Mouse (Mus musculus): ENCODE measurements at regions not wholly inside any gene's neighbourhood (a gene's known extent, or its start where the extent isn't known, plus 50 kb on each side); places are given as distances from the start of the nearest gene placed in this dataset.
A peak's percentile ranks its signal among the peaks of the same experiment; 100 is the strongest.

DNA sequence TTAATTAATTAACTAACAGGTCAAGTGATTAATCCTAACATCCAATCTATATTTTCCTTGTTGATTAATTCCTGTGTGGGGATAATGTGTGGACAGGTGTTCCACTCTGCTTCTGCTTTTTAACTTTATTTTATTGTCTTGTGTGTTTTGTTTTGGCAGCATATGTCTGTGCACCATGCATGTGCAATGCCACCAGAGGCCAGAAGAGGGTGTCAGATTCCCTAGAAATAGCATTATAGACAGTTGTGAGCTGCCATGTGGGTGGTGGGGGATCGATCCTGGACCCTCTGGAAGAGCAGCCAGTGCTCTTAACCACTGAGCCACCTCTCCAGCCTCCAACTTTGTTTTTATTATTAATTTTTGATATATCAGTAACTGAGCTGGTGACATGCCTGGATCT is 65.6 kb downstream of the En1 start:
- intact Hi-C loops (cut with DNase I), result no loop called here
- DNase-seq (ENCODE audit: low spot score in 2 of 2), result no peak

DNA sequence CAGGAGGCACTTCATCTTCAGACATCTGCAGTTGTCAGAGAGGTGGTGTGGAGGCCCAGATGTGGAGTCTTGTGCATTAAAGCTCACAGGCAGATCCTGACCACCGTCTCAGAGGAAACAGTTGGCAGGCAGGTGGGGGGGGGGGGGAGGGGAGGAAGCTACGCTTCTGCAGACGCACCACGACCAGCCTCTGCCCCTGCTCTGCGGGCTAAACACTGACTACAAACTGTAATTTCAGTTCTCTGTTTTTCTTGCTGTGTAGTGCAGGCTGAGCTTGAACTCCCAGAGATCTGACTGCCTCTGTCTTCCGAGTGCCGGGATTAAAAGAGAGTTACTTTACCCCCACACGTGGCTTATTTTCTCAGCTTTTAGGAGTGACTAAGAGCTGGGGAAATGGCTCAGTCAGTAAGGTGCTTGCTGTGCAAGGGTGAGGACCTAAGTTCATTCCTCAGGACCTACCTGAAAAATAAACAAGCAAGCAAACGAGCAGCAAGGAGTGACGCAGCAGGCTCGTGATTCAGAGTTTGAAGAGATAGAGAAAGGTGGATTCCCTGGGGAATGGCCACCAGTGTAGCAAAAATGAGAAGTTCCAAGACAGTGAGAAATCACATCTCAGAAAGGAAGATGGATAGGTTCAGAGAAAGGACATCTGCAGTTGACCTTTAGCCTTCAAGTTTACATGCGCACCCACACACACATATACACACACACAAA is 81.5 kb downstream of the En1 start:
- DNase-seq (ENCODE audit: low spot score in 2 of 2), result no peak
- intact Hi-C loops (cut with DNase I), result no loop called here

DNA sequence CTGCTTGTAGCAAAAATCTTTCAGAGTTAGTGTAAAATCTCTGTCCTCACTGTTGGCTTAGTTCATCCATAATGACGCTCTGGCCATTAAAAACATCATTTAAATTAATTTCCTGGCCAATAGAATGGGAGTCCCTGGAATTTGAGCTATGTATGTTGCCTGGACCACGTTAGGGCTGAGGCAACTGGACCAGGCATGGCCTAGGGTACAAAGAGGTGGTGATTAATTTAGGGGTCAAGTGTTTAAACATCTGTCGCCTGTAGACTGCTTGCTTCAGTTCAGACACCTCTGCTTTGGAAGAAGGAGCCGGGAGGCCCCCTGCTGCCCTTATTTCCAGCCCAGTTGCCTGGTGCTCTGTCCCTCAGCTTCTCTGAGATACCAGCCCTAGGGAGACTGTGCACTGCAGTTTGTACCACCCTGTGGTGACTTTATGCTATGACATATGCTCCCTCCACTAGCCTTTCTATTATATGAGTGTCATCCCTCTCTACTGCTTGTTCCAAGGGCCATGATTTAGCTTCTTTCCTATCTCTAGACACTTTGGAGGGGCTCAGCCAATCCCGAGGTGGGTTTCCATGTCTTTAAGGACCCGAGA is 83.5 kb downstream of the En1 start:
- no peak for DNase-seq (ENCODE audit: low spot score in 2 of 2)
- intact Hi-C loops (cut with DNase I), result no loop called here

DNA sequence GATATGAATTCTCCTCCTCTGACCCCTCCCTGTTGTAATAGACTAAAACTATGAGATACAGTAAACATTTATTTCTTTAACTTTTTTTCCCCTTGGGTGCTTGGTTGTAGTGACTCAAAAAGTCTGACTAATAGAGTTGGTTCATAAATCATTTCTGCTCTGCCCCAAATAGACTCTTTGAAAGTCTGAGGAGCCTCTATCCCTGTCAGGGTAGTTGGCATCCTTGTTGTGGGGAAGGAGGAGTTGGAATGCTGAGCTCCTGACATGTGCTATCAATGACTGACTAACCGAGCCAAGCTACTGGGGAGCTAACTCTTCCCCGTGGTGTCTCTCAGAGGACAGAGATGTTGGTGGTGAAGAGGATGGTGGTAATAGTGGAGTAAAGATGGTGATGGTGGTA is 89.4 kb downstream of the En1 start:
- intact Hi-C loops (cut with DNase I), result no loop called here

DNA sequence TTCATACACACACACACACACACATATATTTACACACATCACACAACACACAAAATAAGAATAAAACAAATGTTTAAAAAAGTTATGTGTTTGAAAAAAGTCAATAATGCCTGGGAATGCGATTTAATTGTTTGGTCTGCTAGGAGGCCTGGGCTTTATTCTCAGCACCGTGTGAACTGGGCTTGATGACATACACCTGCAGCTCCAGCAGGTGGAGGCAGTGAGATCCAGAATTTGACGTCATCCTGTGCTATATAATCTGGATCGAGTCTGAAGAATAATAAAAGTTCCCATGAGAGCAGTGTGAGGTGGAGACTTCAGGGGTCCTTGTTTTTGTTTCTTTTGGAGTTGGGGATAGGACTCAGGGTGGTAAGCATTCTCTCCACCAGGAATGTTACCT is 96.0 kb downstream of the En1 start:
- DNase-seq (ENCODE audit: low spot score in 2 of 2), result no peak

More for the DNA sequence above, 89.4 kb downstream of the En1 start:
- DNase-seq (ENCODE audit: low spot score in 2 of 2), result no peak

DNA sequence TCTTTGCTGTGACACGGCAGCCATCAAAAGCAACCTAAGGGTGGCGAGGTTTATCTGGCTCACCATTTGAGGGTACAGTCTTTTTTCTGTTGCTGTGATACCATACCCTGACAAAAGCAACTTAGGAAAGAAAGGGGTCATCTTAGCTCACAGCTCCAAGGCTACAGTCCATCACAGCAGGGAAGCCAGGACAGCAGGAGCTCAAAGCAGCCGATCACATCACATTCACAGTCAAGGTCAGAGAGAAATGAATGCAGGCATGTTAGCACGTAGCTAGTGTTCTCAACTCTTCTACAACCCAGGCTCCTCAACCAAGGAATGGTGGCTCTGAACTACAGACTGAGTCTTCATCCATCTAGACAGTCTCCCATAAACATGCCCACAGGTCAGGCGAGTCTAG is 102.0 kb downstream of the En1 start:
- intact Hi-C loops (cut with DNase I), result no loop called here
- no peak for DNase-seq (ENCODE audit: low spot score in 2 of 2)

More for the DNA sequence above, 96.0 kb downstream of the En1 start:
- intact Hi-C loops (cut with DNase I), result no loop called here

DNA sequence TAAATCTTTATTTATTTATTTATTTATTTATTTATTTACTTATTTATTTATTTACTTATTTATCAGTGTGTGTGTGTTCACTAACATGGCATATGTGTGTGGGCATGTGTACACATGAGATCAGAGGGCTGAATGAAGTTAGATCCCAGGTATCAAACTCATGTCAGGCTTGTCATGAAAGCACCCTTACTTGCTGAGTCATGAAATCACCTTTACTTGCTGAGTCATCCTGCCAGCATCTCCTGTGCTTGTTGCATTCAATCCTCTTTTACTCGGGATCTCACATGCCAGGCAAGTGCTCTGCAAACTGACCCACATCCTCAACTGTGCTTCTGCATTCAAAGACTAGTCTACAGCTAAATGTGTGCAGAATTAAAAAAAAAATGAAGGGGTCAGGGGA is 103.8 kb downstream of the En1 start:
- DNase-seq (ENCODE audit: low spot score in 2 of 2), result no peak
- intact Hi-C loops (cut with DNase I), result no loop called here

DNA sequence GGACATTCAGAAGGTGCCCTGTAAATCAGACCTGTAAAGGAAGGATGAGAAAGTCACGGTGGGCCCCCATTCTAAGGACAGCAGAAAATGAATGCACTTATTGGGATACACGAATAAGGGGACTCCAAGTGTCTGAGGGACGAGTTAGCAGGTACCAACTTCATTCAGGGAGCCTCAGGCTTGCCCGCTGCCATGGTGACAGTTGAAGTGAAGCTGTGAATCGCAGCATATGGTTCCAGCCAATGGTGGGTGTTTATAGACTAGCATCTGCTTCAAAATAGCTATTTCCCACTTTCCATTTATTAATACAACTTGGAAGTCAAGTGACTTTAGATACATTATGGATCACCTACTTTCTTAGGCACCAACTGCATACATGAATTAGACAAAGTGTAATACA is 106.3 kb downstream of the En1 start:
- peak in 1 of 2 experiments; percentile 12 for DNase-seq (ENCODE audit: low spot score in 2 of 2)
- intact Hi-C loops (cut with DNase I), result no loop called here

DNA sequence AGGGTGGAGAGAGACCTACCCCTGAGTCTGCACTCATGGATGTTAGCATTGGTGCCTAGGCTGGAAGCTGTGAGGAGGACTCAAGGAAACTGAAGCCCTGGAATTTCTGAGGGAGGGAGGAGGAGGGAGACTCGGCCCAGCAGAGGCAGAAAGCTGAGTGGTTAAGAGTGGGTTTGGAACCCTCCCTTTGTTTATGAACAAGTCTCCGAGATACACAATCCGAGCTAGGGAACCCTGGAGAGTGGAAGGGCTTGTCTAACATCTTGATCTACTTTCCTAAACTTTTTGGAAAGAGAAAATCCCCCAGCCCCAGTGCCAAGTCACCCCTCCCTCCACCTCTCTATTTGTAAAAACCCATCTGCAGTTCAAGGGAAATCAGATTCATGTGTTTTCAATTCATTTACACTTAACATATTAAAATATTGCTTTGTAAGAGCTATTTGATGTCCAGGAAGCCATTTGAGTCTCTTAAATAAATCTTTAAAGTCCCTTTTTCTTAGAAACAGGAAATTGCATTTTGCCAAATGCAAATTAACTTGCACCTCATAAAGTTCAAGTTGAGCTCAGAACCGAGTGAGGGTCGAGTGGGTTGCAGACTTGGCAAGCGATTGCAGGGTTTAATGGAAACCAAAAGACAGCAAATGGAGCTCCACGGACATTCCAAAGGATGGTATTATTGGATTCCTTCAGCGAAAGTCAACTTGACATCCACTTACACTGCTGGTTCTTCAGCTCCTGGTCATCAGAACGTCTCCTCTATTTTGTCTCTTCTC is 113.1 kb downstream of the En1 start:
- no peak for DNase-seq (ENCODE audit: low spot score in 2 of 2)
- intact Hi-C loops (cut with DNase I), result no loop called here

DNA sequence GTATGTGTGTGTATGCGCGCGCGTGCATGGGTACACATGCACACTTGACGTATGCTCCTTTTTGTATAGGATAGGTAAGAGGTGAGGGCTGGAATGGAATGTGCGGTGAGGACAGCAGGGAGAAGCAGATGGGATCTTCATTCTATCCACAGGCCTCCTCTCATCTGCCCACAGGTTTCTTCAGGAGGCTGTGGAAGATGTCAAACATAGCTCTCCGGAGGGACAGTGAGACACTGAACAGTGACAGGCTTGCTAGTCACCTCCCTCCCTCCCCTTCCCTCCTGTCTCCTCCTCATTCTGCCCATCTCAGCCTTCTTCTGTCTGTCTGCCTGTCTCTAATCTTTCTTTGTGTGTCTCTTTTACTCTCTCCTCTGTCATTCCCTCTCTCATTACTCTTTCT is 124.6 kb downstream of the En1 start:
- intact Hi-C loops (cut with DNase I), result no loop called here
- peak; percentile 10 to 29 for DNase-seq (ENCODE audit: low spot score in 2 of 2)

DNA sequence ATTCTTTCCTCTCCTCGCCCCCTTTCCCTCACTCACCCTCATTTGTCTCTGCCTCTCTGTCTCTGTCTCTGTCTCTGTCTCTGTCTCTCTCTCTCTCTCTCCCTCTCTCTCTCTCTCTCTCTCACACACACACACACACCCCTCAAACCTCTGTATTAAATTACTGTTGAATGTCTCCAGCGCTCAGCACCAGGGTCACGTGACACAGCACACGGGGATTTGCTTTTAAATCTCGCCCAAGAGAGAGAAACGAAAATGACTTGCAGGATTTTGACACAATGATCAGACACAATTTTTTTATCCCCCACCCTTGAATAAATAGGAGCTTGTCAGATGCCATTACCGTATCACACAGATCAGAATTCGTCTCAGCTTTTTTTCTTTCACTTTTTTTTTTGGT is 125.2 kb downstream of the En1 start:
- intact Hi-C loops (cut with DNase I), result no loop called here
- DNase-seq (ENCODE audit: low spot score in 2 of 2), result no peak

DNA sequence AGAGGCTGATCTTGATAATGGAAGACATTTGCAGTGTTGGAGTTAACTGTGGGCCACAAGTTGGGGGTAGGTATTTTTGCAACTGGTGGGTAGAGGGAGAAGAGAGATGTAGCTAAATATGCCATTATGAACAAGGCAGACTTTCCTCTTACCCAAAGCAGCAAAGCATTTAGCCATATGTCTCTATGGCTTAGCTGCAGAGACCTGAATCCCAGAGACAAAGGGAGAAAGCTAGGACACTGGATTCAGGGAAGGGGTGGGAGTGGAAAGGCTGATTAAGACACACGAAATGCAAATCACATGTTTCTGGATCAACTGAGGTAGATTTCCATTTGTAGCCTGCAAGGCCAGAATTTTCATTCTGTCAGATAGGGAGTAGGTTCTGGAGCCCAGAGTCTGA is 129.8 kb downstream of the En1 start:
- intact Hi-C loops (cut with DNase I), result no loop called here
- no peak for DNase-seq (ENCODE audit: low spot score in 2 of 2)

DNA sequence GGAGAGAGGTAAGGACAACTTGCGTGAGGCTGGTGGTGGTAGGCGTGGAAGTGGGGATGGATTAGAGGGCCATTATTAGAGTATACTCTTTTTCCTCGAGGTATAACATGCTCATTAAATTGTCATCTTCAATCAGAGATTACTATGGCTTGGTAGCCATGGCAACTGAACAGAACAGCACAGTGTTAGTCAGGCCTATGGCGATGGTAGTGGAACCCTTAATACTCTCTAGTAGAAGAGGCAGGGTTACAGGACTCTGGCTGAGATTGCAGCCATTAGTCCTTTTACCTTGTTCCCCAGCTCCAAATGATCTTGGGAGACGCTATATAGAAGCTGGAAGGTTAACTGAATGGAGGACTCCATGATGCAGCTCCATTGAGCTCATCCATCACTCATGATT is 131.5 kb downstream of the En1 start:
- no peak for DNase-seq (ENCODE audit: low spot score in 2 of 2)
- intact Hi-C loops (cut with DNase I), result no loop called here

DNA sequence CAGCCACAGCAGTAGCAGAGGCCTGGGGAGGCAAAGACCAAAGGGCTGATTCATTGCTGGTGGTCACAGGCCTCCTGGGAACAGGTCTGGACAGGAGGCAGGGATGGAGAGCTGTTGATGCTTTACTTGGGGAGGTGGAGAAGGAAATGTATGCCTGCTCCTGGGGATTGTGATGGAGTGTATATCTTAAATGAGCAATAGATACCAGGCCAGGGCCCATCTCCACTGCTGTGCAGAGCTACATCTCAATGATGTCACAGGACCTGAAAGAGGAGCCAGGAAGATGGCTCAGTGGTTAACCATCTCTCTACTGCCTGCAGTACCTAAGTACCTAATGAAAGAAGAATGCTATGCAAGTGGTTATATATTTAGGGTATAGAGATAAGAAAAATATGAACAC is 132.6 kb downstream of the En1 start:
- intact Hi-C loops (cut with DNase I), result no loop called here
- no peak for DNase-seq (ENCODE audit: low spot score in 2 of 2)

DNA sequence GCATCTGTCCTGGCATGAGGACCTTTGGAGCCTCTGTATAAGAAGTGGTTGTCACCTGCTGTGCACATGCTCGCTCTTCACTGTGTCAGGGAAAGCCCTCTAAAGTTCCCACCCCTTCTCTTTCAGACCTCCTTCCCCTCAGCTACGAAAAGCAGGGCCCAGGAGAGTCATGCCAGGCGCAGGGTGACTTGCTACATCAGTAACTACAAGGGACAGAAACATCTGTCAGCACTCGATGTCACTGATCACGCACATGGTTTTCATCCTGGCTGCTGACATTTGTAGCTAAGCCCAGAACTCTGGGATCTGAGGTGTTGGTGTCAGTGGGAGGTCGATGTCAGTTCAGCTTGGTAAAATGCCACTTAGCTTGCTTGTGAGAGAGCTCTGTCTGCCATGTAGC is 137.3 kb downstream of the En1 start:
- no peak for DNase-seq (ENCODE audit: low spot score in 2 of 2)
- intact Hi-C loops (cut with DNase I), result no loop called here

DNA sequence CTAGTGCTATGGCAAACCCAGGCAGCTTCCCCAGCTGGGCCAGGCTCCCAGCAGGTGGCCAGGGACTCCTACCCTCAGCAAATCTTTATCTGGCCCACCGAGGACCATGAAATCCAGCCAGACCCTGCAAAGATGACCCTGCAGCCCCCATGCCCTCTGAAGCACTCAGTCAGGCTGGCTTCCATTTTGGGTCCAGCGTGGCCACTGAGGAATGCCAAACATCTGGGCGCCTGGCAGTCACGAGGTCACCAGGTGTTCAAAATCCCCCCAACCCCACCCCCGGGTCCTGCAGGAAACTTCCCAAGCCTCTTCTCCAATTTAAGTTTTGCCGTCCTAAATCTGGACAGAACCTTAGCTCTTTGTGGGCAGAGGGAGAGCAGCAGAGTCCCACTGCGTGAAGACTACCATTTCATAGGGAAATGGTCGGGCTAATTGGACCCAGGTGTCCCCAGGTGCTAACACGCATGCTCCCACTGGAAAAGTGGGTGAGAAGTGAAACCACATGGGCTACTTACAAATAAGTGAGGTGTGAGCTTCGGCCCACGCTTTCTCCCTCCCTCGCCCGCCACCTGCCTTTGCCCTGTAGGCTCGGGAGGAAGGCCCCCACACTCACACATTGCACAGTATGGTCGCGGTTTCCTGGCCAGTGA is 139.0 kb downstream of the En1 start:
- intact Hi-C loops (cut with DNase I), result no loop called here

DNA sequence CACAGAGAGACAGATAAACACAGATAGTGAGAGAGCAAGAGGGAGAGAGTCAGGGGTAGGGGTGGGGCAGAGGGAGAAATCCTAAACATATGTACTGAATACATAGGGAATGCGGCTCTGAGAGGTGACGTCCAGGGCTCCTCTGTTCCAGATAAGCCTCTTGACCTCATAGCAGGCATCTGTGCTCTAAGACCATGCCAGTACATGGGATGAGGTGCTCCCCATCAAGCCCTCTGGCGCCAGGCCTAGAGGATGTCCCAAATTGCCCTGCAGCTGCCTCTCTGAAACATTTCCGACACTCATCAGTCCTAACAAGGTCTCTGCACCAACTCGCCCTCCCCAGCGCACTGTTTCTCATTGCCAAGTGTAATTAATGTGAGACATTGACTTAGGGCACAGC is 146.7 kb downstream of the En1 start:
- intact Hi-C loops (cut with DNase I), result no loop called here
- DNase-seq (ENCODE audit: low spot score in 2 of 2), result no peak

More for the DNA sequence above, 139.0 kb downstream of the En1 start:
- no peak for DNase-seq (ENCODE audit: low spot score in 2 of 2)

DNA sequence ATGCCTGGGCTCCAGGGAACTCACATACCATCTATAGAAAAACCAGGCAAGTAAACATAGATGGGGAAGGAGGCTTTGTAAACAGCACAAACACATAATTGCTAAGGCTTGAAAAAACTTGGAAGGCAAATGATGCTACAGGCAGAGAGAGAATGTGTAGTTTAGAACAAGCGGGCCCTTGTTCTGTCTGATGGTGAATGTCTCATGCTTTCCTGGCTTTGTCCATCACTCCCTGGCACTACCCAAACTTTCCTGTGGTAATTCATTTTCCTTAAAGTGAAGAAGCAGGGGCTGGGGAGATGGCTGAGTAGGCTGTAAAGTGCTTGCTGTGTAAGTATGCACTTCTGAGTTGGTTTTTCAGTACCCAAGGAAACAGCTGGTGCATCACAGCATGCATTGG is 151.2 kb downstream of the En1 start:
- no peak for DNase-seq (ENCODE audit: low spot score in 2 of 2)
- intact Hi-C loops (cut with DNase I), result no loop called here

DNA sequence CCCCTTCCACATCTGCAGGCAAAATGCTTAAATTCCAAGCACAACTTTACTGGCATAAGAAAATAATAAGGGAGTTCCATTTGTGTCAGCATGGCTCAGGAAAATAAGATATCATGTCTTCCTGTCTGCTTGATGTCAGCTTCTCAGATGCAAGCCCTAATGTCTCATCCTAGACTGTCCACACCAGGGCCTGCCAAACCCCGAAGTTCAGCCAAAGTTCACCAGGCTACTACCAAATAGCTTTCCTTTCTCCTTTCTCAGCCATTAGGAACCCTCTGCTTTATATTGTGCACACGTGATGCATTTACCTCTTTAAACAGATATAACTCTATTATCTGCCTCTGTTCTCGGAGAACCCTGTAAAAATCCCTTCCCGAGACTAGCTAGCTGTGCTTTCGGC is 152.1 kb downstream of the En1 start:
- intact Hi-C loops (cut with DNase I), result no loop called here
- DNase-seq (ENCODE audit: low spot score in 2 of 2), result no peak

DNA sequence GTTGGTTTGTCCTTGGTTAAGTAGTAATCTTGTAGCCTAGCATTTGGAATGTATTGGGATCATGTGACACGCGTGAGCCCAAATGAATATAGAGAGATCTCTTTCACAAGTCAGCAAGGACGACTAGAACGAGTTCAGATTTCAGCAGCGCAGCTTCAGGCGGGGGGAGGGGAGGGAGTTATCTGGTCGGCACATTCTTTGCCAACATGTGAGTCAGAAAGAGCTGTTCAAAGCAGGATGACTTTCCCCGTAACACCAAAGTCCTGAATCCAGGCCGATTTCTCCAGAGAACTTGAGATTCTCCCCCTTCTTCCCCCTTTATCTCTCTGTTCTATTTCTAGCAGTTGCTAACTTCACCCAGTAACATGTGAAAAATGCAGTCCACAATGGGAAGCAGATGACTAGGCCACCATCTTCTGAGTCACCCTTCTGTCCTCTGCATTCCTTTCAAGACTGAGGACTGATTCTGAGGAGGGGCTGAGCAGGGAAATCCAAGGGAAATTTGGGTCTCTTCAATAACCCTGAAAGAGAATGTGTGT is 155.1 kb downstream of the En1 start:
- intact Hi-C loops (cut with DNase I), result no loop called here
- DNase-seq (ENCODE audit: low spot score in 2 of 2), result peak in 1 of 2 experiments; percentile 12
